Mouse (Mus musculus) left cerebral cortex, adult 11 months (tissue): ENCODE data around the gene Stk33.

ENCODE experiments used
- DNase-seq: peaks from one replicate; pipeline ENCODE4 v3.0.0; 2022; ENCODE audit warnings: low spot score

Stk33 gene

GRCm38 (mm10) chr7:109357877-109358276 is 81.0 kb downstream of the Stk33 start:
- DNase-seq = no peak

GRCm38 (mm10) chr7:109347241-109347640 is 91.6 kb downstream of the Stk33 start:
- no peak for DNase-seq

- DNase-seq = no peak
Measured at GRCm38 (mm10) chr7:109331722-109332121, 107.2 kb downstream of the Stk33 start.

GRCm38 (mm10) chr7:109328772-109329171 is 110.1 kb downstream of the Stk33 start:
- no peak for DNase-seq

GRCm38 (mm10) chr7:109326813-109327212 is 112.1 kb downstream of the Stk33 start:
- DNase-seq = no peak

GRCm38 (mm10) chr7:109325731-109326130 is 113.2 kb downstream of the Stk33 start:
- DNase-seq = no peak

GRCm38 (mm10) chr7:109325169-109325568 is 113.7 kb downstream of the Stk33 start:
- DNase-seq = no peak

- no peak for DNase-seq
Measured at GRCm38 (mm10) chr7:109309506-109309905, 129.4 kb downstream of the Stk33 start.

GRCm38 (mm10) chr7:109295807-109296206 is 143.1 kb downstream of the Stk33 start:
- no peak for DNase-seq

- no peak for DNase-seq
Measured at GRCm38 (mm10) chr7:109295351-109295750, 143.5 kb downstream of the Stk33 start.

- DNase-seq = no peak
Measured at GRCm38 (mm10) chr7:109290501-109290900, 148.4 kb downstream of the Stk33 start.

GRCm38 (mm10) chr7:109289106-109289505 is 149.8 kb downstream of the Stk33 start:
- no peak for DNase-seq

GRCm38 (mm10) chr7:109282106-109282505 is 156.8 kb downstream of the Stk33 start:
- no peak for DNase-seq

GRCm38 (mm10) chr7:109276622-109277021 is 162.3 kb downstream of the Stk33 start:
- DNase-seq = no peak

GRCm38 (mm10) chr7:109275901-109276300 is 163.0 kb downstream of the Stk33 start:
- no peak for DNase-seq

GRCm38 (mm10) chr7:109275151-109275550 is 163.7 kb downstream of the Stk33 start:
- no peak for DNase-seq

GRCm38 (mm10) chr7:109274289-109274688 is 164.6 kb downstream of the Stk33 start:
- DNase-seq = no peak

- no peak for DNase-seq
Measured at GRCm38 (mm10) chr7:109269046-109269445, 169.8 kb downstream of the Stk33 start.

- no peak for DNase-seq
Measured at GRCm38 (mm10) chr7:109267370-109267769, 171.5 kb downstream of the Stk33 start.

GRCm38 (mm10) chr7:109266181-109266580 is 172.7 kb downstream of the Stk33 start:
- no peak for DNase-seq

- DNase-seq = no peak
Measured at GRCm38 (mm10) chr7:109265606-109266005, 173.3 kb downstream of the Stk33 start.

GRCm38 (mm10) chr7:109255506-109256352 is 183.2 kb downstream of the Stk33 start:
- DNase-seq = peak; percentile 26

- DNase-seq = no peak
Measured at GRCm38 (mm10) chr7:109251418-109251817, 187.5 kb downstream of the Stk33 start.

GRCm38 (mm10) chr7:109244776-109245175 is 194.1 kb downstream of the Stk33 start:
- no peak for DNase-seq
